Mouse (Mus musculus) hindbrain, embryonic 14.5 days (tissue): ENCODE measurements at regions not wholly inside any gene's neighbourhood (a gene's known extent, or its start where the extent isn't known, plus 50 kb on each side); places are given as distances from the start of the nearest gene placed in this dataset.

ENCODE experiments used
- ATAC-seq: fragments of 200-750 bp; cut with Nextera tagmentation; 2 replicates; pipeline ENCODE4 v1.8.0; 2017; ENCODE audit warnings: moderate number of reproducible peaks, mild to moderate bottlenecking, moderate TSS enrichment, moderate library complexity; ENCODE audit not compliant: low FRiP score
- DNase-seq: peaks from one replicate; pipeline ENCODE4 v3.0.0-alpha.2; 2015; ENCODE audit warnings: low spot score
- H3K27ac ChIP-seq: fragments of 300-500 bp; sonication (generic); 2 replicates; pipeline ENCODE4 v1.5.1; 2014; ENCODE audit warnings: mild to moderate bottlenecking, moderate library complexity
- H3K27me3 ChIP-seq: fragments of 300-500 bp; sonication (generic); 2 replicates; pipeline ENCODE4 v1.6.1; 2014; ENCODE audit warnings: mild to moderate bottlenecking, low read length, mixed read lengths; ENCODE audit not compliant: control insufficient read depth, insufficient read depth
- H3K36me3 ChIP-seq: fragments of 300-500 bp; sonication (generic); replicated peaks from 2 replicates; pipeline ENCODE4 v1.6.1; 2014; ENCODE audit not compliant: control insufficient read depth, insufficient read depth
- H3K4me1 ChIP-seq: fragments of 300-500 bp; sonication (generic); replicated peaks from 2 replicates; pipeline ENCODE4 v1.6.1; 2014; ENCODE audit warnings: antibody characterized with exemption, low read length, mixed read lengths; ENCODE audit not compliant: control insufficient read depth, insufficient read depth
- H3K4me2 ChIP-seq: fragments of 300-500 bp; sonication (generic); replicated peaks from 2 replicates; pipeline ENCODE4 v1.6.1; 2014; ENCODE audit warnings: mild to moderate bottlenecking, moderate library complexity
- H3K4me3 ChIP-seq: fragments of 300-500 bp; sonication (generic); replicated peaks from 2 replicates; pipeline ENCODE4 v1.5.1; 2014; ENCODE audit warnings: mild to moderate bottlenecking, low read length
- H3K9ac ChIP-seq: fragments of 300-500 bp; sonication (generic); 2 replicates; pipeline ENCODE4 v1.6.1; 2014
- H3K9me3 ChIP-seq: fragments of 300-500 bp; sonication (generic); 2 replicates; pipeline ENCODE4 v1.6.1; 2016; ENCODE audit warnings: low read length; ENCODE audit not compliant: control insufficient read depth
- WGBS: fragments of 180-500 bp; shearing (Covaris S2); extraction: QIAGEN DNeasy Blood & Tissue Kit; methylation state at CpG from one replicate; pipeline ENCODE4 v1.1.7; 2014; 5-methylcytosine and 5-hydroxymethylcytosine counted together

DNA sequence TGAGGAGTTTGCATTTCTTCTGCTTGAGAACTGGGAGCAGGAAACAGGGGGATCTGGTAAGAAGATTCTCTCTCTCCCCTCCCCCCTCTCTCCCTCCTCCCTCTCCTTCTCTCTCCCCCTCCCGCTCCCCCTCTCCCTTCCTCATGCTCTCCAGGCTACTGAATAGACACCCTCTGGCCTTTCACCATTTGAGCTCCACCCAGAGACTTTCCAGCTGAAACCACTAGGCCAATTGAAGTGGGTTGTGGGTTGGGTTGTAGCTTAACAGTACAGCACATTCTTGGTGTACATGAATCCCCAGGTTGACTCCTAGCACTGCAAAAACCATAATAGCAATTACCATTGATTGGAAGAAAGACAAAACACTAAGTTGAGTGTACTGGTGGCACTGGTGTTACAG lies 185.0 kb upstream of the Marcks start:
- no peak overlapping the region for H3K9ac ChIP-seq
- ATAC-seq (no peak), DNase-seq (no peak)
- H3K9me3 ChIP-seq, result no peaks in the 10 kb centered on the region
- WGBS, result 70% methylated on average over 1 of the region's 1 CpGs
- H3K27me3 ChIP-seq, result no peaks in the 10 kb centered on the region
- no peaks in the 10 kb centered on the region for H3K4me1 ChIP-seq
- no peak overlapping the region for H3K27ac ChIP-seq
- H3K36me3 ChIP-seq, result no peaks in the 10 kb centered on the region
- no peak overlapping the region for H3K4me2 ChIP-seq
- no peak overlapping the region for H3K4me3 ChIP-seq

DNA sequence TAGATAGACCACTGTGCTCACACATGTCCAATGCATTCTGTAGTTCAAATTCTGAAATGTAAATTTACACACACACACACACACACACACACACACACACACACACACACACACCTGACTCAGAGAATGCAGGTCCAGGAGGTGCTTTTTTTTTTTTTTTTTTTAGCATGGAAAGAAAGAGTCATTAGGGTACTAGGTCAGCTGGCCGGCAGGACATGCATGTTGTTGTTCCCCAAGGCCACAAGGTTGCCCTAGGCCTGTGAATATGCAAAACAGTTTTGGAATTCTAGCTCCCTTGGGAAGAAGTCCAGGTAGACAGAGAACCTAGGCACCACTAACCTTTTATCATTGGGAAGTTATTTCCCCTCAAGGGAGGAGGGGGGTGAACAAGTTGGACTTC lies 184.1 kb upstream of the Marcks start:
- DNase-seq, result no peak
- ATAC-seq, result no peak
- Histone ChIP-seq H3K4me3 (no peak overlapping the region), H3K36me3 (no peaks in the 10 kb centered on the region), H3K4me2 (no peak overlapping the region), H3K9me3 (no peaks in the 10 kb centered on the region), H3K27ac (no peak overlapping the region), H3K4me1 (no peaks in the 10 kb centered on the region), H3K9ac (no peak overlapping the region), H3K27me3 (no peaks in the 10 kb centered on the region)
- 81% methylated on average over 1 of the region's 1 CpGs for WGBS

DNA sequence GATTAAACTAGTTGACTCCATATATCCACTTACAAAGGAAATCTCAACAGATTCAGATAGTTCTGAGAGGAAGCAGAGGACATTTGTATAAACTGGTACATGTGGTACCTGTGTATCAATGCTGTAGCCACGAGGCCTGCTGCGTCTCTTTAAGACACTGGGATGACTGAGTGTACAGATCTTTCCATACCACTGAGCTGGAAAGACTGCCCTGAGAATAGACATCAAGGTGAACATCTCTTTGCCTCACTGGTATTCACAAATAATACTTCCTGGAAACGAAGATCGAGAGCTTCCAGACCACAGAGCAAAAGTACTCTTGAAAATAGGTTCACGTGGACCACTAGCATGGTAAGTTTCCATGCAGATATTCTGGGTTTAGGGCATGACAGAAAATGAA lies 183.6 kb upstream of the Marcks start:
- ATAC-seq, result no peak
- DNase-seq, result no peak
- H3K27ac ChIP-seq, result no peak overlapping the region
- H3K4me1 ChIP-seq, result no peaks in the 10 kb centered on the region
- no peaks in the 10 kb centered on the region for H3K9me3 ChIP-seq
- no peaks in the 10 kb centered on the region for H3K27me3 ChIP-seq
- WGBS, result 96% methylated on average over 5 of the region's 5 CpGs
- no peak overlapping the region for H3K4me2 ChIP-seq
- no peak overlapping the region for H3K9ac ChIP-seq
- H3K36me3 ChIP-seq, result no peaks in the 10 kb centered on the region
- H3K4me3 ChIP-seq, result no peak overlapping the region

DNA sequence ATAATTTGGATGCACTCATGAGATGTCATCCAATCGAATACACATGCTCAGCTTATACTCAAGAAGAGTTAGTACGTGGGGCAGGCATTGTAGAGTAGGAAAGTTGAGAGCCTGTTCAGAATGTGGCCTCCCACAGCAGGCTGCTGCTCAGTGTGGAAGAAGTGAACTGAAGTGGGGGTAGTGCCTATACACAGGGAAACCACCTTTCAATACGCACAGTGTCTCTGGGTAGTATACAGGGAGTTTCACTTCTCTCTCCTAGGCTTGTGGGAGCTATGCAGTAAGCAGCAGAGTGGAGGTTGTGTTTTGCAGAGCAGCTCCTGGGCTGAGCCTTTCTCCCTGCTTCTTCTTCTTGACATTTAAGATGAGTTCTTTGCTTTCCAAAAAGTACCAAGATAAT lies 182.5 kb upstream of the Marcks start:
- WGBS, result 86% methylated on average over 3 of the region's 3 CpGs

DNA sequence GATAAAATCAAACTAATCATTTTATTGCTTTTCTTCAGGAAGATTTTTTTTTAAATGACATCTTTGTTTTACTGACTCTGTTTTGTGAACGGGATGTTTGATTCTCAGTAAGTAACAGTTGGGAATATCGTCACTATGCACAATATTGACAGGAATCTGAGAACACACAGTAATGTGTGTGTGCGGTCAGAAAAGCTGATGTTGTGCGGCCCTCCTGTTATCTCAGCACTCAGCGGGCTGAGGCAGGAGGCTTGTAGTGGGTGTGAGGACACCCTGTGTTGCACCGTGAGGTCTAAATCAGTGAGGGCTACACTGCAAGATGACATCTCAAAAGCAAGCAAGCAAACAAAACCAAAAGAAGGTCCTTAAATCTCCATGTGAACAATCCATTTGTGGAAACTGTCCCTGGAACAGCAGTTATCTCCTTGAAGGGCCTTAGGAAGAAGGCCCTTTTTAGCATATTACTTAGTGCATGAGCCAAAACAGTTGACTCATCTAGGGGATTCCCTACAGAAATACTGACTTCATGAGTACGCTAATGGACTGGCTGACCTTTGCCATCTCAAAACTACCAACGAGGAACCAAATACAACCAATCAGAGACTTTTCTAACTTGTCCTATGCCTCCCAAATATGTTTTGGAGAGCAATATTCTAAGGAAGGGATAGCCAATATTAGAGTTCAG lies 181.2 kb upstream of the Marcks start:
- no peak for ATAC-seq
- WGBS, result 95% methylated on average over 8 of the region's 8 CpGs
- H3K9me3 ChIP-seq, result no peaks in the 10 kb centered on the region
- H3K27me3 ChIP-seq, result no peaks in the 10 kb centered on the region
- H3K36me3 ChIP-seq, result no peaks in the 10 kb centered on the region
- H3K4me1 ChIP-seq, result peaks cover 4% of the 10 kb centered on the region; the same call in 1 of the 2 replicates
- DNase-seq, result no peak
- H3K9ac ChIP-seq, result no peak overlapping the region
- no peak overlapping the region for H3K4me3 ChIP-seq
- H3K4me2 ChIP-seq, result no peak overlapping the region
- H3K27ac ChIP-seq, result no peak overlapping the region

More for the DNA sequence above, 182.5 kb upstream of the Marcks start:
- Histone ChIP-seq H3K27ac (no peak overlapping the region), H3K9me3 (no peaks in the 10 kb centered on the region), H3K27me3 (no peaks in the 10 kb centered on the region), H3K4me2 (no peak overlapping the region), H3K36me3 (no peaks in the 10 kb centered on the region), H3K4me3 (no peak overlapping the region), H3K4me1 (no peaks in the 10 kb centered on the region), H3K9ac (no peak overlapping the region)
- DNase-seq (no peak), ATAC-seq (no peak)

DNA sequence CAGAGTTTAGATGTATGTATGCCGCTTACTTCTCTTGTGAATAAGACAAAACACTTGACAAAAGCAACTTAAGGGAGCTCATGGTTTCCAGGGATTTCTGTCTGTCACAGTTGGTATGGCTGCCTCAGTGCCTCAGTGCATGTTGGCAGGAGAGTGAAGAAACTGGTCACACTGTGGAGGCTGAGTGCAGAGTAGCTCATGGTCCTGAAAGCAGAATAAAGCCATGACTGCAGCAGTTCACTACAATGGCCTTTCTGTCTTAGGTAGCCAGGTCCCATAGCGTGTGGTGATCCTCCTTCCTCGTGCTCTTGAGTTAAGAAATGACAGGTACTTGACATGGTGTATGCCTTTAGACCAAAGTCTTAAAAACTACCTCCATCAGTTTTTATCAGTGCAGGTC lies 178.0 kb upstream of the Marcks start:
- H3K27me3 ChIP-seq, result no peaks in the 10 kb centered on the region
- H3K36me3 ChIP-seq, result no peaks in the 10 kb centered on the region
- 72% methylated on average over 3 of the region's 3 CpGs for WGBS
- H3K4me3 ChIP-seq, result no peak overlapping the region
- H3K4me2 ChIP-seq, result no peak overlapping the region
- H3K4me1 ChIP-seq, result peaks cover 4% of the 10 kb centered on the region; the same call in 1 of the 2 replicates
- no peaks in the 10 kb centered on the region for H3K9me3 ChIP-seq
- no peak overlapping the region for H3K9ac ChIP-seq
- no peak for DNase-seq
- ATAC-seq, result 0 out of 2 replicates have a peak, but pooled peaks have one; percentile 24
- no peak overlapping the region for H3K27ac ChIP-seq

DNA sequence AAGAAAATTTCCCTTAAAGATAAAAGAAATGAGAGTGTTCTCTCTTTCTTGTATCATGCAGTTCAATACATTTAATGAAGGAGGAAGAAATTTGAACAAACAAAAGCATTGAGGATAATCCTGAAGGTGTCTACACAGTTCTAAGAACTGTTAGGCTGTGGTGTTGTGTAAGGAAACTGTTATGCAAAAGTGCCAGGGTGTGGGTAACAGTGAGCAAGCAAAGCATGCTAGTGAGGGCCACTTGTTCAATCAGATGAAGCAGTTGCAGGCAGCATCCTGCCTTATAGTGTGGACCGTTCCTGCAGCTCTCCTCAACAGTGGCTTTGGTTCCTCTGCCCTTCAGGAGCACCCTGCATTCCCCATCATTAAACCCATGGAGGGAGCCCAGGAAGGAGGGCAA lies 177.1 kb upstream of the Marcks start:
- H3K4me1 ChIP-seq, result peaks cover 4% of the 10 kb centered on the region; the same call in 1 of the 2 replicates
- H3K36me3 ChIP-seq, result no peaks in the 10 kb centered on the region
- whole genome bisulfite sequencing, result 97% methylated on average over 1 of the region's 1 CpGs
- H3K27ac ChIP-seq, result no peak overlapping the region
- H3K27me3 ChIP-seq, result no peaks in the 10 kb centered on the region
- DNase-seq (no peak), ATAC-seq (no peak)
- no peak overlapping the region for H3K4me3 ChIP-seq
- no peaks in the 10 kb centered on the region for H3K9me3 ChIP-seq
- H3K4me2 ChIP-seq, result no peak overlapping the region
- H3K9ac ChIP-seq, result no peak overlapping the region

DNA sequence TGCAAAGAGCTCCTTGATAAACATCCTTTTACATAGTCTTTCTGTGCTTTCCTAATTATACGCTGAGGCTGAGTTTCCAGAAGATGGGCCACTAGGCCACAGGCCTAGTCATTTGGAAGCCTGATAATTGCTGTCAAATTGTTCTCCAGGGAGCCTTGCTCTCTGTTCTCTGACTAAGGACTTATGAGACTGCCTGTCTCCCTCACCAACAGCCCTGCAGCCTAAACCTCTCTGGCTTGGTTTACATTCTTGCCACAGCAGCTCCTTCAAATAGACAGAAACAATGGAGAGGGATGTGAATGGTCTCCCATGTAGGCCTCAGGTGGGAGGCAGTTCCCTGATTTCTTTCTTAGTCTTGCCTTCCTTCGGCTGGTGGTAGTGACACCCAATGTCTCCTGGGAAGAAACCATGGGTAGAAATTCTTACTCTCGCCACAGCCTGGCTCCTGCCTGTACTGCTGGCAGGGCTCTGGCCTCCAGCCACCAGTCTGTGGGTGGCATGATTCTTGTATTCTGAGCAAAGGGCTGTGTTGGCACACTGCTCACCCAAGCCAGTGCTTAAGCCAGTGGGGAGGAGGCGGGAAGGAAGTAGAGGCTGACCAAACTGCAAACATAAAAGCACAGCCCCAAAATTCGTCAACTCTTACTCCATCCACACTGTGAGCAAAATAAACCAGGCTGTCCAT lies 176.2 kb upstream of the Marcks start:
- H3K36me3 ChIP-seq, result no peaks in the 10 kb centered on the region
- ATAC-seq (peak; percentile 86; the same call in 1 of the 2 replicates), DNase-seq (peak; percentile 46)
- no peaks in the 10 kb centered on the region for H3K27me3 ChIP-seq
- H3K27ac ChIP-seq, result no peak overlapping the region
- H3K4me2 ChIP-seq, result no peak overlapping the region
- peaks cover 4% of the 10 kb centered on the region; the same call in 1 of the 2 replicates for H3K4me1 ChIP-seq
- 49% methylated on average over 5 of the region's 5 CpGs for WGBS
- H3K4me3 ChIP-seq, result no peak overlapping the region
- H3K9ac ChIP-seq, result no peak overlapping the region
- H3K9me3 ChIP-seq, result no peaks in the 10 kb centered on the region

DNA sequence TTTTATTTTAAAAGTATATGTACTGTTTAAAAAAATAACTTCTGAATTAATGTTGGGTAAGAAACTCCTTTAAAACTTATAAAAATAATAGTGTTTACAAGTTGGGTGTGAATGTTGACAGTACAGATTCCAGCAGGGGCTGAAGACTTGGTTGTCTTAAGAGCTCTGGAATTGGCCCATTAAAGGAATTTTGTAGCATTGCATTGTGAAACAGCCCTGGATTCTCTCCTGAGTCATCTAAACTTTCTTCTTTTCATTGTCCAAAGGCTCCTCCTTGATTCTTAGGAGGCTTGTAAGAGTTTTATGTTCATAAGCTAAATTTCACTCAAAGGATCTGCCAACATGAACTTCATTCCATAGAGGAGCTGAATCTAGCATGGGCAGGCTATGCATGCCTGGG lies 174.7 kb upstream of the Marcks start:
- Histone ChIP-seq H3K4me2 (no peak overlapping the region), H3K27me3 (no peaks in the 10 kb centered on the region)

More for the DNA sequence above, 174.7 kb upstream of the Marcks start:
- Histone ChIP-seq H3K36me3 (no peaks in the 10 kb centered on the region), H3K9ac (no peak overlapping the region), H3K4me3 (no peak overlapping the region), H3K27ac (no peak overlapping the region), H3K4me1 (peaks cover 4% of the 10 kb centered on the region; the same call in 1 of the 2 replicates), H3K9me3 (no peaks in the 10 kb centered on the region)
- ATAC-seq (no peak), DNase-seq (no peak)
